Mouse (Mus musculus) ES-E14 (cell line): Measurements from ENCODE around the gene Susd3. TPM values are rescaled to one million over a fixed set of nuclear protein-coding genes. Genes with fewer than 3 reads are reported as not detected.

Experiments
- DNase-seq: peaks from one replicate; pipeline ENCODE4 v3.0.0-alpha.2; 2013; ENCODE audit warnings: low read depth, low spot score
- H3K27ac ChIP-seq: 2 replicates; pipeline ENCODE4 v1.5.1; 2012; ENCODE audit warnings: low read depth, mild to moderate bottlenecking, low read length, moderate library complexity, mixed read lengths; ENCODE audit not compliant: poor library complexity, insufficient read depth, severe bottlenecking
- H3K36me3 ChIP-seq: 2 replicates; pipeline ENCODE4 v1.6.1; 2012; ENCODE audit warnings: mild to moderate bottlenecking, low read length, moderate library complexity, mixed read lengths; ENCODE audit not compliant: control insufficient read depth, poor library complexity, insufficient read depth, severe bottlenecking
- H3K4me1 ChIP-seq, 2 experiments: fragments of 150-350 bp in 1 of 2; sonication (generic) in 1 of 2; 2 replicates each; pipeline ENCODE4 v1.6.1; 2012; ENCODE audit warnings: low read length in 2 of 2, mild to moderate bottlenecking in 1 of 2, mixed read lengths in 1 of 2; ENCODE audit not compliant: control insufficient read depth in 2 of 2, insufficient read depth in 2 of 2, poor library complexity in 1 of 2
- H3K4me3 ChIP-seq, 2 experiments: fragments of 150-350 bp in 1 of 2; sonication (generic) in 1 of 2; 2 replicates each; pipeline ENCODE4 v1.5.1; 2012; ENCODE audit warnings: low read length in 2 of 2, low read depth in 1 of 2, mild to moderate bottlenecking in 1 of 2, mixed read lengths in 1 of 2; ENCODE audit not compliant: insufficient read depth in 1 of 2, poor library complexity in 1 of 2, severe bottlenecking in 1 of 2
- H3K9ac ChIP-seq: 2 replicates; pipeline ENCODE4 v1.6.1; 2012; ENCODE audit warnings: low read depth, mild to moderate bottlenecking, low read length, mixed read lengths; ENCODE audit not compliant: poor library complexity, insufficient read depth, severe bottlenecking
- H3K9me3 ChIP-seq: fragments of 150-350 bp; sonication (generic); 2 replicates; pipeline ENCODE4 v1.6.1; 2012; ENCODE audit warnings: low read depth, mild to moderate bottlenecking, low read length; ENCODE audit not compliant: control insufficient read depth, insufficient read depth
- CHD2 ChIP-seq: IDR thresholded peaks from 2 replicates; pipeline ENCODE4 v1.6.1; 2014; ENCODE audit warnings: mild to moderate bottlenecking, low read depth, low read length, inconsistent platforms
- HCFC1 ChIP-seq: IDR thresholded peaks from 2 replicates; pipeline ENCODE4 v1.6.1; 2012; ENCODE audit warnings: low read length, inconsistent platforms, borderline replicate concordance; ENCODE audit not compliant: insufficient read depth
- MAFK ChIP-seq: IDR thresholded peaks from 2 replicates; pipeline ENCODE4 v1.6.1; 2014; ENCODE audit warnings: mild to moderate bottlenecking, low read depth, low read length, inconsistent platforms; ENCODE audit not compliant: insufficient read depth
- ZC3H11A ChIP-seq: IDR thresholded peaks from 2 replicates; pipeline ENCODE4 v1.6.1; 2012; ENCODE audit warnings: low read depth, mild to moderate bottlenecking, inconsistent platforms, low read length, borderline replicate concordance
- ZNF384 ChIP-seq: IDR thresholded peaks from 2 replicates; pipeline ENCODE4 v1.6.1; 2012; ENCODE audit warnings: low read depth, low read length, inconsistent platforms
- in situ Hi-C, 2 experiments: fragments of 600-800 bp; cut with MboI; formaldehyde crosslinking; loops; one replicate each; pipeline ENCODE4 v1.15.1; 2025; ENCODE audit warnings: low sequenced_read_pairs in 2 of 2, inconsistent platforms in 1 of 2; ENCODE audit not compliant: unreplicated experiment in 2 of 2
- total RNA-seq: library from RNA; depleted of rRNA; stranded (reverse); fragments of 300-350 nt; gene quantifications from 2 replicates; pipeline ENCODE4 v1.2.3, GENCODE M21; 2012

Susd3 gene
- total RNA-seq, 1 experiment = 1.3 TPM

DNA sequence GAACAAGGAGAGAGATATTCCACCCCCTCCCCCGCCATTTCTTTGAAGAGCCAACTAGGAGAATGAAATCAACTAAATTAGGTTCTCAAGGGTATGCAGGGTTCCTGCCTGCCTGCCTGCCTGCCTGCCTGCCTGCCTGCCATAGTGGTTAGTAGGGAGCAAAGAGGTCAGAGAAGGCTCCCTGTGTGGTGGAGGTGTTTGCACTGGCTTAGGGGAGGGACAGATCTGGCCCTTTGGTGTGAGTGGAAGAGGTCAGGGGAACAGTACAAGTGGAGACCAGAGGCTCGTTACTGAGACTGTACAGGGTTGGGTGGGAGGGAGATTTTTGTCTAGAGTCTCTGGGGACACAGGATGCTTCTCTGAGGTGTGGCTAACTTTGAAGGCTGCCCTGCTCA is 59.5 kb downstream of the Susd3 start:
- peaks cover 2 to 6% of the 10 kb centered on the region in 2 experiments; a peak in 2 of 4 replicates for H3K4me1 ChIP-seq
- no peak overlapping the region for H3K4me3 ChIP-seq
- TF ChIP-seq HCFC1 (no peak), ZC3H11A (no peak), ZNF384 (no peak), MAFK (no peak), CHD2 (no peak)
- H3K9ac ChIP-seq = no peak overlapping the region
- DNase-seq = no peak
- no peaks in the 10 kb centered on the region for H3K9me3 ChIP-seq
- in situ Hi-C loops = no loop called here
- H3K27ac ChIP-seq = no peak overlapping the region
- no peaks in the 10 kb centered on the region for H3K36me3 ChIP-seq

DNA sequence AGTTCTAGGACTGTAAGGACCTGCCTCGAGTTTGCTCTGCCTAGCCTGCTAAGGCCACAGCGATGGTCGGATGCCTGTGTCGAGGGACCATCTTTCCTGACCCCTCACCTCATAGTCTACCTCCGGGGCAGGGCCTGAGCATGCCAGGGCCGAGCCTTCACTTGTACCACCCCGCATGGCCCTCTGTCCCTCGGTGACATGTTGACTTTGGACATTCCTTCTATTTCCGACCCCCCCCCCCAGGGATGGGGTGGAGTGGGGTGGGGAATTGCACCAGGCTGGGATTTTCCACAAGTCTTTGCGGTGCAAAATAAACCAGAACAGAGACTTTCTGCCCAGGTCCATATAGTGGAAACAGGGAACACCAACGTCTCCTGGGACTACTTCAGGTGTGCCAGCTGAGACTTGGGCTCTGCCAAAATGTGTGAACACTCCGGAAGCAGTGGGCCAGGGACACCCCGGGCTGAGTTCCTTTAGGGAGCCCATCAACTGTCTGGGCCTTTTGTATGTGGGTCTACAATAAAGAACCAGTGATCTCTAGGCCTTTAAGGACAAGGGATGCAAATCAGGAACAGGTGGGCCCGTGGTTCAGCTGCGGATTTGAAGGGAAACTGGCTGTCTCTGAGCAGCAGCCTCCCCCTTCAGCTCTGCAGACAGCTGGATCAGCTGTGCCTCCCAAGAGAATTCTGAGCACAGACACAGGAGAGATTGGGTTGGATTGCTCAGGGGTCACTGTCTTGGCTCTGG is 60.1 kb downstream of the Susd3 start:
- no peak overlapping the region for H3K27ac ChIP-seq
- no peak for DNase-seq

DNA sequence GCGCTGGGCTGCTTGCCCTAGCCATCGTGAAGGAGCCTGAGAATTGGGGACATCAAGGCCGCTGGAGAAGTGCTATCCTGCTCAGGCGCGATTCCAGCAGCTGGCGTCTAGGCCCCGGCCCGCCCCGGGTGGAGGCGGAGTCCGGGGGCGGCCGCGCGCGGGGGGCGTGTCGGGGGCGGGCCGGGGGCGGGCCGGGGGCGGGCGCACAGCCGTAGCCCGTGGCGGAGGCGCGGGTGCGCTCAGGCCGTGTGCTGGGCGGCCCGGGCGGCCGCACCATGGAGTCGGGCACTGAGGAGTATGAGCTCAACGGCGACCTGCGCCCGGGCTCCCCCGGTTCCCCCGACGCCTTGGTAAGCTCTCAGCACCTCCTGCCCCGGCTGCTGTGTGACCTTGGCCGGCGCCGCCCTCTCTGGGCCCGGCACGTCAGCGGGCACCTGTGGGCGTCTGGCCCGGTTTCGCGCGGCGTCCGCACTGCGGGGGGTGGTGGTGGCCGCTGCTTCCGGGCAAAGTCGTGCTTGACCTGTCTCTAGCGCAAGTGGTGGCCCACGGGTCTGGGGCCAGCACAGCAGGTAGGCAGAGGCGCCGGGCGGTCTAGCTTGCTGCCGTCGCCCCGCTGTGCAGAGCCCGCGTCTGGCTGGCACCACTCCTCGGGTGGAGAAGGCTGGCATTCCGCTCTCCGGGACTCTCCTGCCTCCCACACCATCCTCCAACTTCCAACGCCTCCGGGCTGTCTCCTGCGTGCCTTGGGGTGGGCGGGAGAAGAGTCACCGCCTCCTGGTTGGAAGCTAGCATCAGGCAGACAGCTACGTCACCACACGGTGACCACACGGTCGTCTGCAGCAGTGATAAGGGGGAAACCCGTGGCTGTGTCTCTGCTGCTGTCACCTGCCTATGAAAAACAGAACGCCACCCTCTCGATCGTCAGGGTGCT is 61.0 kb downstream of the Susd3 start, which contains the start of gene Ninj1:
Ninj1 (plus strand) TSS at position 198 of the 931 bp plus-strand sequence.
- Histone ChIP-seq H3K9me3 (no peaks in the 10 kb centered on the region), H3K9ac (peak within 1 kb of the TSS; percentile 78), H3K27ac (no peak within 1 kb of the TSS), H3K36me3 (no peaks in the 10 kb centered on the region), H3K4me3 (peak within 1 kb of the TSS; percentile 87 to 89), H3K4me1 (peaks cover 2 to 6% of the 10 kb centered on the region in 2 experiments; a peak in 2 of 4 replicates)
- in situ Hi-C loops = no loop called here
- DNase-seq = peak; percentile 40
- TF ChIP-seq HCFC1 (no peak; the same call in 1 of the 2 replicates), MAFK (no peak), CHD2 (no peak), ZNF384 (no peak), ZC3H11A (no peak)

More for the DNA sequence above, 60.1 kb downstream of the Susd3 start:
- Histone ChIP-seq H3K4me3 (peak overlapping the region; percentile 87 to 89), H3K36me3 (no peaks in the 10 kb centered on the region), H3K9me3 (no peaks in the 10 kb centered on the region), H3K4me1 (peaks cover 2 to 6% of the 10 kb centered on the region in 2 experiments; a peak in 2 of 4 replicates), H3K9ac (no peak overlapping the region)
- TF ChIP-seq MAFK = no peak
- in situ Hi-C loops = no loop called here

DNA sequence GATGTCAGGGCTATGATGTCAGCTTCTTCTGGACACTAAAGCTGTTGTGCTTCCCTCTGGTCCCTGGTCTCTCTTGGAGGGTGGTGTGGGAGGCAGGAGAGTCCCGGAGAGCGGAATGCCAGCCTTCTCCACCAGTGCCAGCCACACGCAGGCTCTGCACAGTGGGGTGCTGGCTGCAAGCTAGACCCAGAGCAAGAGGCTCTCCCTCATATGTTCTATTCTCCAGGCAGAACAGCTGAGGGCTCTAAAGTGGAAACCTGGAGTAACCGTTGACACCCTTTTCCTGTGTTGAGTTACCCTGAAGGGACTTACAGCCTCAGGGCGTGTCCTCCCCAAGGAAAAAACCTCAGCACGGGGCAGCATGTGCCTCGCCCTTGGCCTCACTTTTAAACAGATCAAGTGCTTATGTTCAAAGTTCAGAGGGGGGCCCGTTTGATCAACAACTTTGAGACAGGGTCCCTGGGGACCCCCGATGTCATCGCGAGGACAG is 61.7 kb downstream of the Susd3 start:
- Histone ChIP-seq H3K4me1 (peaks cover 2 to 6% of the 10 kb centered on the region in 2 experiments; a peak in 2 of 4 replicates), H3K9me3 (no peaks in the 10 kb centered on the region), H3K4me3 (peak overlapping the region in 1 of 2 experiments; percentile 37; a peak in 2 of 4 replicates), H3K36me3 (no peaks in the 10 kb centered on the region), H3K27ac (no peak overlapping the region), H3K9ac (peak overlapping the region; percentile 57; the same call in 1 of the 2 replicates)
- in situ Hi-C loops = no loop called here
- TF ChIP-seq MAFK = no peak
- TF ChIP-seq CHD2 = no peak
- no peak for TF ChIP-seq HCFC1
- no peak for TF ChIP-seq ZNF384
- TF ChIP-seq ZC3H11A = no peak
- peak; percentile 43 for DNase-seq
